Mouse (Mus musculus) frontal cortex, adult (tissue): ENCODE data around the gene Ermp1.
"Not testable (repeated sequence)": the region's sequence is repeated elsewhere in the genome, so short reads cannot be mapped to it uniquely, and the experiment has no call there.

Source experiments
- ATAC-seq: cut with Nextera tagmentation; 2 replicates; pipeline ENCODE4 v1.9.2; 2017; ENCODE audit warnings: mild to moderate bottlenecking, moderate library complexity, mixed read lengths; ENCODE audit not compliant: low TSS enrichment

The Ermp1 gene

DNA sequence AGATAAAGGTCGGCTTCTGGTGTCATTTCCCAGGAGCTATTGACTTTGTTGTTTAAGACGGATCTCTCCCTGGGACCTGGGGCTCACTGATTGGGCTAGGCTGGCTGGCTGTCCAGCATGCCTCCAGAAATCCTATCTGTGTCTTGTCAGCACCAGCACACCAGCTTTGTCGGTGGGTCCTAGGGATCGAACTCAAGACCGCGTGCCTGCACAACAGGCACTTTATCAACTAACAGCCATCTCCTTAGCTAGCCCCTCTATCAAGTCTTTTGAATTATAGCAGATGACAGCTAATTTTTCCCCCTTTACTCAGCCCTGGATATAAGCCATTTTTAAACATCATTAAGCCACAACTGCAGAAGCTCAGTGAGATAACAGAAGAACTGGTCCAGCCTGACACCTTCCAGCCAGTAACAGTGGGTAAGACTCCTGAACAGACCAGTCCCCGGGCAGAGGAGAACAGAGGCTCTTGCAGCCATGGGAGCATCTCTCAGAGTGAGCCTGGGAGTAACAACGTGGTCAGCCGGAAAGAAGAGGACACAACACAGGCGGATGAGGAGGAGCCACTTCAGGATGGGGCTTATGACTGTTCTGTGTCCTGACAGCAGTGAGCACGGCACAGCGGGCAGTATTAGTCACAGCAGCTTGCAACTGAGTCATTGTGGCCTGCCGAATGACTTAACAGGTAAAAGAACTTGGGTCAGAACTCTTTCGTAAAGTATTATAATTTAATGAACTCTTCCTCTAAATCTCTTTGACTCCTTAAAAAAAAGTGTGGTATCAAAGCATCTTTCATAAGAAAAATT, 44.5 kb downstream of the Ermp1 start:
- no peak for ATAC-seq

DNA sequence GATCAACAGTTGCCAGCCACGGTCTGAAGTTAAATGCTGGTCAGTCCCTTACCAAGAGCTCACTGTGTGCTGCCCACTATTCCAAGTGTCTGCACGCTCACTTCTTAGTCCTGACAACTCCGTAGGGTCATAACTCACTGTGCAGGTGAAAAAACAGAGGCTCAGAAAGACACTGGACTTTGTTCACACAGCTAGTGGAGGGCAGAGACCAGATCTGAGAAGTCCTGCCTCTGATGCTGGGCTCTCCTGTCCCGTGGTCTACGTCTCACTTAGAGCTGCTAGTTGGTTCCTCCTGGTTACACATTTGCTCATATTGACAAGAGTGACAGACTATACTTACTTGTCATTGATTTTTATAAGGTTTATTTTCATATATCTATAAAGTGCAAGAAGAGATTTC, 49.2 kb downstream of the Ermp1 start:
- no peak for ATAC-seq

DNA sequence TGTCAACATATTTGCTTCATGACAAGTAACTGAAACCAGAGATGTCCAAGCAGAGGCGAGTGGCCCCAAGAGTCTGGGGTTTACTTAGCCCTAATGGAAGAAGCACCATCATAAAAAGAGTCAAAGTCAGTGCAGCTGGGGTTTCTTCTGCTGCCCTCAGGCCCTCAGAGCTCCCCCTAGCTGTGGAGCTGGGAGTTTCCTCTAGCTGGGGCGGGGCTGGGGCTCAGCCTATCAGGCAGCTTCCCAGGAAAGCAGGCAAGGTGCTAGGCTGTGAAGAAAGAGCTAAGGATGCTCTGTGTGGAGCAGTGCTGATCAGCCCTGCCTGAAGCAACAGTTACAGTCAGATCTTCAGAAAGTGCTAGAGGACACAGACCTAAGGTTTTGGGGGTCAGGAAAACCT, 51.2 kb downstream of the Ermp1 start:
- no peak for ATAC-seq

DNA sequence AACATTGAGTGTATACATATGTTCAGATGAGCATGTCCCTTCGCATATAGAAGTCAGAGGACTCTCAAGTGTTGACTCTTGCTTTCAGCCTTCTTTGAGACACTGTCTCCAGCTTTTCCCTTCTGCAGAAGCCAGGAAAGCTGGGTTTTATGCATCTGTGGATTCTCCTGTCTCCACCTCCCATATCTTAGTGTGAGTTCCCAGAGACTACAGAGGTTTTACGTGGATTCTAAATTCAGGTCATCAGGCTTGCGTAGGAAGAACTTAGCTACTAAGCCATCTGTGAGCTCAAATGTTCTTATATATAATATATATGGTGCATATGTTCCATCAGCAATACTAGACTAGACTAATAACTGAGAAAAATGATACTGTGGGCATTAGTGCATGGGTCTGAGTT, 51.9 kb downstream of the Ermp1 start:
- peak; percentile 92 for ATAC-seq

DNA sequence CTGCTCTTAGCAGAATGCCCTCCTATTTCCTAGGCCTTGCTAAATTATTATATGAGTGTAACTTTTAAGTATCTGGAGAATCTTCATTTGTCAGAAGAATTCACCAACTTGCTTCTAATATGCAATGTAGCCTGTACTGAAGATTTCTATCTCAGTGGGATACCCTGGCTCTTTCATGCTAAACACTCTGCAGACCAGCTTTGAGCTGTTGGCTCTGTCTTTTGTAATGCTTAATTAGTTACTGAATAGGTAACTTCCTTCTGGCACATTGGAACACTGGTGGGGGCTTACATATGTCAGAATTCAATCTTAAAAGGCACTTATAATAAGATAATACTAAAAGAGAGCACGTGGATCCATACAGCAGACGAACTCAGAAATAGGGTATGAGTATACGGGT, 54.4 kb downstream of the Ermp1 start:
- ATAC-seq, result not testable (repeated sequence)

DNA sequence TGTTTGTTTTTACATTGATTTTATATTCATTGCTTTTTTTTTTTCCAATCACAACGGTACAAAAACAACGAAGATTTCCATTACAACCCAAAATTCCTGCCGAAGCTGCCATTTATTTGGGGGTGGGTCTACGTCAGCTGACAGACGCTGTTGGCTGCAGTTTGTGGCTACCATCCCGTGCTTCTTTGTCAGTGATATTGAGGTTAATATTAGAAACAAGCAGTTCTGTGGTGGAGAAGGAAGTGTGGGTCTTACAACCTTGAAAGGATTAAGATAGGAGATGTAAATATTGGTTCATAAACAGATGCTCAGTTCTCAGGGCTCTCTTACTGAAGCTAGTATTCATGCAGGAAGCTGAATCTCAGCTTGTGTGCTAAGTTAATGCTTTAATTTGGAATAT, 64.5 kb downstream of the Ermp1 start:
- ATAC-seq, result no peak

DNA sequence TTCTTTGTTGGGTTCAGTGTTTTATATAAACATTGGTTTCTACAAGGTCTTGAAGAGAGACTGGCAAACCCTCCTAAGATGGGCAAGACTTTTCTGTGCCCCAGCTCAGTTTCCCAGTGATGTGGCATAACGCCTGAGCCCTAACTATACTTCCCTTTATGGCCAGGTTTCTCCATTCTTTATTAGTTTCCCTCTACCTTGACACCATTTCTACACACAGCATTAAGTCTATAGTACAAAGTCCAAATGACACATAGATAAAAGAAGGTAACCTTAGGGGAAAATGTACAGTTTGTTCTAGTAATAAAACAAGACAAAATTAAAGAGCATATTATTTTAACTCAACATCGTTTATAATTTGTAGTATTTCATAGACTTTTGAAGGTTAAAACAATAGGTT, 65.8 kb downstream of the Ermp1 start:
- ATAC-seq, result no peak

DNA sequence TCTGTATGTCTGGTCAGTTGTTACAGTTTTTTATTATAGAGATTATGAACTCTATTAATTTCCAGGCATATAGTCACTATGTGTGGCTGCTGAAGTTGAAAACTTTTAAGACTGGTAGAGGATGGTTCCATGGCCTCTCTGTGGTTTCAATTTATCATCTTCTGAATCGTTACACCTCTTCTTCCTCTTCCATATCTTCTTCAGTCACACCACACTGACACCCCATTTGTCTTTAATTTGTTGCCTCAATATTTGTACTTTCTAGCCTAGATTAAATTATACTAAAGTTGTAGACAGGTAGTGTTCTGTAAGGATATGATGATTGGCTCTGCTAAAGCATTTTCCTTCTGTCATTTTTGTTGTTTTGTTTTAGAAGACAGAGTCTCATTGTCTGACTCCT, 81.7 kb downstream of the Ermp1 start:
- ATAC-seq, result no peak

DNA sequence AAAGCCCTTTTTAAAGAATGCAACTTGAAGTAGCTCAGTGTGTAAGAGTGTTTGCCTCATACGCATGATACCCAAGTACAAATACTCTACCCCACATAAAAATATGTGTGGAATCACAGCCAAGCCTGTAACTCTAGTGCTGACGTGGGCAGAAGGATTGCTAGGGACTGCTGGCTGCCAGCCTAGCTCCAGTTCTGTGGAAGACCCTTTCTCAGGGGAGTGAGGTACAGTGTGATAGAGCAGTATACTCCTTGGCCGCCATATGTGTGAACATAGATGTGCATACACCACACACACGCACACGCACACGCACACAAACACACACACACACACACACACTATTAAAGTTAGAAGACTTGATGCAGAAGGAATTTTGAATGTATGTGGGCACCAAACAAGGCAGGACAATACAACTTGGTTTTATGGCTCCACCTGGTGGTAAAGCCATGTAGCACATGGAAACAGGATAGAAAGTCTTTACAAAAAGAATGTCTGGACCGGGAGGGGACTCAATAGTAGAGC, 84.9 kb downstream of the Ermp1 start:
- ATAC-seq, result peak; percentile 89

DNA sequence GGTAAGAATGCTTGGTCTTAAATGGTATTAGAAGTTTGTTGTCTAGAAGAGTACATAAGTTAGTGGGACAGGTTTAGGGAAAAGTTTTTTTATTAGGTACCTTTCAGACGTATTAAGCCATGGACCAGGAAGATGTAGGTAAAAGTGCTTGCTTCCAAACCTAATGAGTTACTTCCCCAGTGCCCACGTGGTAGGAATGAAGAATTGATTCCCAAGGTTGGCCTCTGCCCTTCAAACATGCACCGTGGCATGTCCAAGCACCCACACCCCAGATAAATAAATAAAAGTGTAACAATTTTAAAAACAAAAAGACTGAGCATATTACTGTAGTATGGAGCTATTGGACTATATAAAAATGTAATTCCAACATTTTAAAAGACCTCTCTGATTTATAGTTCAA, 85.6 kb downstream of the Ermp1 start:
- no peak for ATAC-seq

DNA sequence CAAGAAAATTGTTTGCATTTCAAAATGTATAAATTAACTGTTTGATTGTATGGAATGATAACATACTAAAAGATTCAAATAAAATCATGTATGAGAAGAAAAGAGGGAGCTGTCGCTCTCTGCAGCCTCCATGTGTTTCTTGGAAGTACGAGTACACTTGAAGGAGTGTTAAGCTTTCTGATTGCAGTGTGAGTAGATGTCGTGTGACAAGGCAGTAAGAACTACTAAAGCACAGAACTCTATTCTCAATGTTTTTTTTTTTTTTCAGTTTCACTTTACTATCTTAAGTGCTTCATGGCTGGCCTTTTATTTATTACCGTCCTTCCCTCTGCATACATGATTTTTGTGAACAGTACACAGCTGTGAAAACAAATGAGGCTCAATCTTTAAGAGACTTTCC, 86.0 kb downstream of the Ermp1 start:
- no peak for ATAC-seq
